Mouse (Mus musculus): ENCODE measurements around the gene Mri1.

Mri1 gene

GRCm38 (mm10) chr8:84256822-84257610, at the start of gene Mri1:
TSS of gene Mri1 (minus strand) at chr8:84257326.
- peak; percentile 93 for DNase-seq (ENCODE audit: inconsistent ontology term)

- DNase-seq (ENCODE audit: inconsistent ontology term): no peak
Observed at GRCm38 (mm10) chr8:84303951-84304350, 46.8 kb upstream of the Mri1 start.

GRCm38 (mm10) chr8:84297029-84297785, 40.1 kb upstream of the Mri1 start:
- DNase-seq (ENCODE audit: inconsistent ontology term): no peak

- peak; percentile 51 for DNase-seq (ENCODE audit: inconsistent ontology term)
Observed at GRCm38 (mm10) chr8:84291688-84292087, 34.6 kb upstream of the Mri1 start.

- DNase-seq (ENCODE audit: inconsistent ontology term): peak; percentile 12
Observed at GRCm38 (mm10) chr8:84291086-84291485, 34.0 kb upstream of the Mri1 start.

DNA sequence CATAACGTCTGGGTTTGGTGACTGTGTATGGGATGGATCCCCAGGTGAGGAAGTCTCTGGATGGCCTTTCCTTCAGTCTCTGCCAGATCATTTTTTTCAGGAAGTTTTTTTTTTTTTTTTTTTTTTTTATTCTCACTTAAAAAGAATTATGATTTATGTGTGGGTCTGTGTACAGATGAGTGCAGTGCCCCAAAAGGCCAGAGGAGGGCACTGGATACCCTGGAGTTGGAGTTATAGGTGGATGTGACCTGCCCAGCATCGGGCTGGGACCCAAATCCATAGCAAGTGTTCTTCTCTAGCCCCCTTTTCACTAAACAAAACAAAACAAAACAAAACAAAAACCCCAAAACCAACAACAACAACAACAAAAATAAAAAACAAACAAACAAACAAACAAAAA, 31.8 kb upstream of the Mri1 start:
- no peak for DNase-seq (ENCODE audit: inconsistent ontology term)

GRCm38 (mm10) chr8:84285665-84286064, 28.5 kb upstream of the Mri1 start:
- peak; percentile 5 for DNase-seq (ENCODE audit: inconsistent ontology term)

- peak; percentile 18 for DNase-seq (ENCODE audit: inconsistent ontology term)
Observed at GRCm38 (mm10) chr8:84284608-84285063, 27.5 kb upstream of the Mri1 start.

DNA sequence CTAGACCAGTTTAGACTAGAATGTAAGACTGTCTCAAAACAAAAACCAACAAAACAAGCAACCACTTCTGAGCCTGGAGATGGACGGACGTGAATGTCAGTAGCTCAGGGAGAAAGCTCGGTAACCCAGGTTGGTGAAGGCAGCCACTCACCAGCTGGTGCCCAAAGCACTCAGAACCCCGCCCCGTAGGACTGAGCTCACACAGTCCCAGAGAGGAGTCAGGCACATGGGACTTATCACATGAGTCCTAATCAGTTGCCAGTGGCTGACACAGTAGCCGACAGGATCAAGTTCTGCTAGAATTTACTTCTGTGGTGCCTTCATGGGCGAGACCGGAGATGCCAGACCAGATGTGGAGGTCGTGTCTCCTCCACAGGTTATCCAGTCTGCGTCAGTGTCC, 23.7 kb upstream of the Mri1 start:
- no peak for DNase-seq (ENCODE audit: inconsistent ontology term)

- DNase-seq (ENCODE audit: inconsistent ontology term): no peak
Observed at GRCm38 (mm10) chr8:84276447-84276846, 19.3 kb upstream of the Mri1 start.

DNA sequence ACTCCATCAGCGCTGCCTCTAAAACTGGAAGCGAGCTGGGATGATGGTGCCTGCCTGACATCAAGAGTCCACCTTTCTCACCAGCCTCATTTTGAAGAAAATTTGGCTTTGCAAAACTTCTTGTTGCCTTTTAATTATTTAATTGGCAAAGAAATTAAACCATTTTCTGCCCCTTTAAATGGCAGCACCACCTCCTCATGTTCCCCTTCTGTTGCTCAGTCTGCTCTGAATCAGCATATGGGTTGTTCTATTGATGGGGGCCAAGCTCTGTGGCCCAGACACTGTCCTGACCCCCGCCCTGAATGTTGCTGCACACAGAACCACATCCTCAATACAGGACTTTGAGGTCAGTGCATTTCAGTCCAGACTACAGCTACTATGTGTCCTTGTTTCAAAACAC, 16.8 kb upstream of the Mri1 start:
- DNase-seq (ENCODE audit: inconsistent ontology term): no peak

DNA sequence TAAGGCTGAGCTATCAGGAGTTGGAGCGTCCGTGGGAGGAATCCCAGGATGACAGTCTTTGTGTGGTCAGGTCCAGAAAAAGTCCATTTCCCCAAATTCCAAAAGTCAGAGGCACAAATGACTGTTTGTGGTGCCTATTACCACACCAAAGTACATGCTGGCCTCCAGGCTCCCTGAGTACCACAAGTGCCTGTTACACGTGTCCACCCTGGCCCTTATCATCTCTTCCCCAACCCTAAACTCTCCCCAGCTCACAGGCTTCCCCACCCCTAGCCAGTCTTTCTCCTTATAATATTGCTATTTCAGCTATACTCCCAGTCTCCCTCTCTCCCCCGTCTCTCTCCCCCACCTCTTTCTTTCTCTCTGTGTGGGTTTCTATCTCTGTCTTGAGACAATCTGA, 15.2 kb upstream of the Mri1 start:
- DNase-seq (ENCODE audit: inconsistent ontology term): no peak

GRCm38 (mm10) chr8:84269950-84270773, 13.0 kb upstream of the Mri1 start, which contains the start of gene Ccdc130:
TSS of gene Ccdc130 (minus strand) at chr8:84270380.
- DNase-seq (ENCODE audit: inconsistent ontology term): peak; percentile 100

- DNase-seq (ENCODE audit: inconsistent ontology term): no peak
Observed at GRCm38 (mm10) chr8:84261098-84261497, 4.0 kb upstream of the Mri1 start.

- no peak for DNase-seq (ENCODE audit: inconsistent ontology term)
Observed at GRCm38 (mm10) chr8:84256458-84256821, 686 bp downstream of the Mri1 start.

DNA sequence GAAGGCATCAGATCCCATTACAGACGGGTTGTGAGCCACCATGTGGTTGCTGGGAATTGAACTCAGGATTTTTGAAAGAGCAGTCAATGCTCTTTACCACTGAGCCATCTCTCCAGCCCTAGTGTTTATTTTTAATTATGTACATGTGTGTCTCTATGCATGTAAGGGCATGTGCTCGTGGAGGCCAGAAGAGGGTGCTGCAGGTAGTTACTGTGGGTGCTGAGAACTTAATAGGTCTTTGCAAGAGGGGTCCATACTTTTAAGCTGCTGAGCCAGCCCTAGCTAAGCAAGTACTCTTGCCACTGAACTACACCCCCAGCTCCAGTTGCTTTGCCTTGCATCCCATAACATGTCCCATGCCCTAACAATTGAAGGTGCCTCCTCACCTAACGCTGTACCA, 1.3 kb downstream of the Mri1 start:
- DNase-seq (ENCODE audit: inconsistent ontology term): no peak

GRCm38 (mm10) chr8:84249257-84250170, 7.6 kb downstream of the Mri1 start, which contains the start of gene D8Ertd738e:
TSS of gene D8Ertd738e (minus strand) at chr8:84249719.
- DNase-seq (ENCODE audit: inconsistent ontology term): peak; percentile 88

DNA sequence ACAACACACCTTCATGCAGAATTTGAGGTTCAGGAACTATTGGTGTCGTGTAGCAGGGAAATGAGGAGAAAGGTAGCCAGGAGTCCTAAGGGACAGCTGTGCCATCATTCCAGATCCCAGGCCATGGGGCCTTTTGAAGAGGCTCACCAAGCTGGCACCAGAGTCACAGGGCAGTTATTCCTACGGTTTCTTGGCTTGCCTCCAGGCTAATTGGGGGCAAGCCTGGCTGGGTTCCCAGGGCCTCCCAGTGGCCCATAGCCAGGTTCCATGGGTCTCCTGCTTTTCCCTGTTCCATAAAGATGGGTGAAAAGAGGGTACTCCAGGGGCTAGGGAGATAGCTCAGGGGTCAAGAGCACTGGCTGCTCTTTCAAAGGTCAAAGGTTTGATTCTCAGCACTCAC, 15.3 kb downstream of the Mri1 start:
- DNase-seq (ENCODE audit: inconsistent ontology term): peak; percentile 74

DNA sequence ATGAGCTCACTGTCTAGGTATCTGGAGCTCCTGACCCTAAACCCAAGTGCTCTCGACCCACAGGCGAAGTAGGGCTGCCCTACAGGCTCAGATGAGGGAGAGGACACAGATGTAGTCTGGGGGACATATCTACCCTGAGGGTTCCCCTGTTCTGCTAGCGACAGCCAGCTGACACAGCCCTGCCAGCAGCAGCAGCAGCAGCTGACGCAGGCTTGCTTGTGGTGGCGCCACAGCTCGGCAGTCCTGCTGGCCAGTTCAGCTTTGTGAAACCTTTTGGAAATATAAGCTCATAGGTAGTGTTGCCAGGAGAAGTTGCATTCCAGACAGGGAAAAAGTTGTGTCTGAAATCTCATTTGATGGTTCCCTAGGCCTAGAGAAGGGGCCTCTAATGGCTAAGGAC, 16.0 kb downstream of the Mri1 start:
- peak; percentile 47 for DNase-seq (ENCODE audit: inconsistent ontology term)

DNA sequence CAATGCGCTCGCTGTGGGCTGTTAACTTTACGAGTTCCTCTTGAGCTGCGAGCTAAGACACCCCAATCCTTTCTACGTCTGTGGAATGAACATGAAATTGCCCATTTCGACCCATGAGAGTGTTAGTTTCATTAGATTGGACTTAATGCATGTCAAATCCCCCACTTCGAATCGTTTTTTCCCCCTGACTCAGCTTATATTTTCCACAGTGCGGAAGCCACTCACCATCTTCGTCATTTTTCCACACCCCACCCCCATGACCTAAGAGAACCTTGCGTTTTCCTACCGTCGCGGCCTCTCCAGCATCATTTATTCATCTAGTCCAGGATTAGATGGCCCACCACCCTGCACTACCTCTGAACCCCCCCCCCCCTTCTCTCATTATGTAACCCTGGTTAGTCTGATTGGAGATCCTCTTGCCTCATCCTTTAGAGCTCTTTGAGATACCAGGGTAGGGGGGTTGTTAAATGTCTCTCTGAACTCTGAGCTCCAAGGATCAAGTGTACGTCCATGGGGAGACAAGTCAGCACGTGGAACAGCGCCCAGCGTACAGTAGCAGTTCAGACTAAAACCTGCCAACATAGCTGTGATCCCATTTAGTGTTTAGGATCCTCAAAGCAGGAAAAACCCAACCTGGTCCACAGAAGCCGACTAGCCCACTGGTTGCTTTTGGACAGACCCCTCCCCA, 19.4 kb downstream of the Mri1 start:
- DNase-seq (ENCODE audit: inconsistent ontology term): no peak
